Comparison of ENCODE assay signal across 8 mouse cellular contexts in the genomic region with DNA sequence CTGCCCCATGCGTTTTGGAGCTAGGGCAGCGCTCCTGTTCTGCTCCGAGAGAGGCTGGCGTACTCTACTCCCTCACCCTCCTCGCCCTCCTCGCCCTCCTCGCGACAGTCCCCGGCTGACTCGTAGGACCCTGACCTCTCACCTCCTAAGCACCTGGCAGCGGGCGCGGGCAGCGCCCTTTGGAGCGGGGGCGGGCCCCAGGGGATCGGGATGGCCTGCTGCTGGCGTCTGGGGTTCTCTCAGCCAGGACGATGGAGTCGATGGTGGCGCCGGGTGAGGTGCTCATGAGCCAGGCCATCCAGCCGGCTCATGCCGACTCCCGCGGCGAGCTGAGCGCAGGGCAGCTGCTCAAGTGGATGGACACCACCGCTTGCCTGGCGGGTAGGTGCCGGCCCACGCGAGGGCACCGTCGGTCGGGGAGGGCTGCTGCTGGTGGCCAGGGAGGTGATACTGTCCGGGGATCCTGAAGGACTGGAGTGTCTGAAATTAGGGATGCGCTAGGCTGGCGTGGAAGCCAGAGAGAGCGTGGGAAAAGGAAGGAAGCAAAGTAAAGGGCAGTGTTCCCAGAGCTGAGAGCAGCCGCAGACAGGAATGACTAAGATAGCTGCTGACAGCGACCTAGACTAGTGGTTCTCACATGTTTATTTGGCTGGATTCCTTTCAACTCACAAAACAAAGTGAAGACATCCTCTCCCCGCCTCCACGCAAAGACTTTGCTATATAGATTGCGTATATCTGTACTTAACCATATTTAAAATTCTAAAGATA. TPM values are rescaled to one million over a fixed set of nuclear protein-coding genes. Genes with fewer than 3 reads are reported as not detected.
DNase-seq lines count a peak whose midpoint lies in the region; ATAC-seq and TF ChIP-seq lines count a peak whose summit lies in the region.

TSS of gene Acot12 (plus strand) at position 233 of the 768 bp plus-strand sequence.

- no peaks in the 10 kb centered on the region for H3K79me2 ChIP-seq in C2C12 (ENCODE audit: control insufficient read depth, insufficient read depth)

- 5% methylated on average over 45 of the region's 45 CpGs for WGBS in heart, embryonic 10.5 days
- 6% methylated on average over 45 of the region's 45 CpGs for WGBS in lung, embryonic 16.5 days

- H3K4me3 ChIP-seq in C2C12 (ENCODE audit: insufficient read depth, poor library complexity, severe bottlenecking), result no peak within 1 kb of the TSS
- peak within 1 kb of the TSS; percentile 67 for H3K4me3 ChIP-seq in heart, embryonic 10.5 days
- H3K4me3 ChIP-seq in lung, embryonic 16.5 days (ENCODE audit: low read length), result peak within 1 kb of the TSS; percentile 49

- H3K27ac ChIP-seq in heart, embryonic 10.5 days, result peak within 1 kb of the TSS; percentile 79
- H3K27ac ChIP-seq in lung, embryonic 16.5 days (ENCODE audit: low read length), result no peak within 1 kb of the TSS

- TF ChIP-seq CTCF in C2C12 (IDR thresholded peaks at IDR 0.05; ENCODE audit: control insufficient read depth, insufficient read depth, insufficient read length), result no peak

- DNase-seq in ZHBTc4 (ENCODE audit: low read depth, low spot score), result peak; percentile 56
- peak; percentile 19 for DNase-seq in embryo, embryonic 11.5 days (ENCODE audit: low read depth, low spot score)
- peak; percentile 77 for DNase-seq in heart, embryonic 10.5 days (ENCODE audit: low spot score)
- peak; percentile 89 for DNase-seq in kidney, adult 9 months
- peak; percentile 28 for DNase-seq in right cerebral cortex, postnatal 14 days
- DNase-seq in thymus, postnatal 36 days, result no peak

- H3K9me3 ChIP-seq in heart, embryonic 10.5 days, result no peaks in the 10 kb centered on the region
- H3K9me3 ChIP-seq in lung, embryonic 16.5 days (ENCODE audit: control insufficient read depth, low read length), result no peaks in the 10 kb centered on the region

- ATAC-seq in lung, embryonic 16.5 days (ENCODE audit: low read depth), result peak; percentile 73

- peak within 1 kb of the TSS; percentile 49 for H3ac ChIP-seq in C2C12 (ENCODE audit: control insufficient read depth, insufficient read length, low read depth)

- H3K9ac ChIP-seq in lung, embryonic 16.5 days (ENCODE audit: low read length), result peak within 1 kb of the TSS; percentile 66

- H3K36me3 ChIP-seq in C2C12 (ENCODE audit: control insufficient read depth, insufficient read depth), result no peaks in the 10 kb centered on the region
- no peaks in the 10 kb centered on the region for H3K36me3 ChIP-seq in heart, embryonic 10.5 days
- H3K36me3 ChIP-seq in lung, embryonic 16.5 days (ENCODE audit: control insufficient read depth, insufficient read depth, low read length), result no peaks in the 10 kb centered on the region

- peak within 1 kb of the TSS; percentile 86 for H3K4me2 ChIP-seq in lung, embryonic 16.5 days (ENCODE audit: low read depth, low read length)

- no peaks in the 10 kb centered on the region for H3K27me3 ChIP-seq in C2C12 (ENCODE audit: control insufficient read depth, insufficient read depth, insufficient read length)
- H3K27me3 ChIP-seq in heart, embryonic 10.5 days (ENCODE audit: insufficient read depth, poor library complexity, severe bottlenecking), result peaks cover 16% of the 10 kb centered on the region; the same call in 1 of the 2 replicates
- H3K27me3 ChIP-seq in lung, embryonic 16.5 days (ENCODE audit: control insufficient read depth, insufficient read depth, low read depth, low read length), result peaks cover 7% of the 10 kb centered on the region; the same call in 1 of the 2 replicates

- H3K4me1 ChIP-seq in heart, embryonic 10.5 days, result peaks cover 12% of the 10 kb centered on the region
- H3K4me1 ChIP-seq in lung, embryonic 16.5 days (replicated peaks; ENCODE audit: control insufficient read depth, insufficient read depth, low read length), result peaks cover 8% of the 10 kb centered on the region; the same call in 1 of the 2 replicates

- H3K79me3 ChIP-seq in C2C12 (ENCODE audit: low read depth), result no peaks in the 10 kb centered on the region

TF ChIP-seq in C2C12, 6 proteins besides CTCF, POLR2A, EP300 and RAD21:
- TF ChIP-seq FOSL1 (IDR thresholded peaks at IDR 0.05; ENCODE audit: insufficient read depth, low read length, poor library complexity, severe bottlenecking) (no peak), MYOD1 (IDR thresholded peaks at IDR 0.05; ENCODE audit: control insufficient read depth, insufficient read length, low read depth) (no peak), CEBPB (IDR thresholded peaks at IDR 0.05; ENCODE audit: low read depth) (no peak), USF1 (IDR thresholded peaks at IDR 0.05; ENCODE audit: low read depth) (no peak), MAX (IDR thresholded peaks at IDR 0.05) (no peak), MYOG (IDR thresholded peaks at IDR 0.05; ENCODE audit: control insufficient read depth, extremely low read depth, insufficient read length) (no peak)

RNA-seq across cellular contexts. Expression of gene Acot12, which starts in this region (rescaled TPM):
- 0.05 TPM for polyA plus RNA-seq in C2C12 (2012; fragmentation: generic; extraction: Trizol)
- polyA plus RNA-seq in heart, embryonic 10.5 days (2016; fragmentation: Nextera tagmentation; extraction: Ambion mirVana), result not detected in 2 replicates
- not detected in 2 replicates for polyA plus RNA-seq in lung, embryonic 16.5 days (2015; fragmentation: Nextera tagmentation; extraction: Ambion mirVana)

Comparison
In these comparisons a context has a peak if more than half of its experiments do, and no peak if none do; other contexts are left out.
1. Peak in DNase-seq, H3K4me3 ChIP-seq and H3K27ac ChIP-seq in heart, embryonic 10.5 days; RNA of the gene not detected or under 1 TPM.
2. Peak in ATAC-seq, H3K4me3 ChIP-seq, H3K9ac ChIP-seq and H3K4me2 ChIP-seq in lung, embryonic 16.5 days; RNA of the gene not detected or under 1 TPM.
3. DNase-seq: peak in ZHBTc4 (single experiment), embryo, embryonic 11.5 days (single experiment), kidney, adult 9 months (single experiment) and right cerebral cortex, postnatal 14 days (single experiment); none in thymus, postnatal 36 days (0 of 2).